Mouse (Mus musculus) kidney, adult 2 months (tissue): ENCODE data around the gene Sf3b3. TPM values are rescaled to one million over a fixed set of nuclear protein-coding genes. Genes with fewer than 3 reads are reported as not detected.

ENCODE experiments used
- DNase-seq: peaks from one replicate; pipeline ENCODE4 v3.0.0; 2021
- H3K27ac ChIP-seq: fragments of 200-500 bp; 2 replicates; pipeline ENCODE4 v1.5.1; 2012; ENCODE audit warnings: low read depth, low read length, control low read depth, inconsistent platforms; ENCODE audit not compliant: insufficient read depth
- H3K27me3 ChIP-seq: fragments of 200-500 bp; replicated peaks from 2 replicates; pipeline ENCODE4 v1.6.1; 2012; ENCODE audit warnings: mild to moderate bottlenecking, moderate library complexity, low read length, inconsistent platforms; ENCODE audit not compliant: control insufficient read depth, insufficient read depth
- H3K36me3 ChIP-seq: fragments of 200-500 bp; 2 replicates; pipeline ENCODE4 v1.6.1; 2012; ENCODE audit warnings: mild to moderate bottlenecking, moderate library complexity, low read length, inconsistent platforms; ENCODE audit not compliant: control insufficient read depth, insufficient read depth
- H3K4me1 ChIP-seq: fragments of 200-500 bp; 2 replicates; pipeline ENCODE4 v1.6.1; 2011; ENCODE audit warnings: low read length; ENCODE audit not compliant: control insufficient read depth, insufficient read depth
- H3K4me3 ChIP-seq: fragments of 200-500 bp; 2 replicates; pipeline ENCODE4 v1.5.1; 2011; ENCODE audit warnings: mild to moderate bottlenecking, low read depth, low read length, control low read depth; ENCODE audit not compliant: insufficient read depth
- CTCF ChIP-seq: fragments of 200-500 bp; conservative IDR thresholded peaks from 2 replicates; pipeline ENCODE4 v1.5.1; 2011; ENCODE audit warnings: low read depth, mild to moderate bottlenecking, control low read depth, low read length, moderate library complexity, mixed read lengths; ENCODE audit not compliant: insufficient read depth, insufficient read length
- POLR2A ChIP-seq: fragments of 200-500 bp; IDR thresholded peaks from one replicate; pipeline ENCODE4 v1.6.1; 2011; ENCODE audit warnings: low read depth, low read length, control low read depth
- WGBS: fragments of 180-500 bp; shearing (Covaris S2); methylation state at CpG from one replicate; pipeline ENCODE4 v1.1.7; 2018; 5-methylcytosine and 5-hydroxymethylcytosine counted together
- polyA plus RNA-seq: library from polyadenylated mRNA; depleted of rRNA; stranded (reverse); fragments of >200 nt; gene quantifications from 2 replicates; pipeline ENCODE4 v1.2.3, GENCODE M21; 2012; rRNA removed

Gene Sf3b3
- 22.6 and 25.9 TPM in 2 replicates for polyA plus RNA-seq

DNA sequence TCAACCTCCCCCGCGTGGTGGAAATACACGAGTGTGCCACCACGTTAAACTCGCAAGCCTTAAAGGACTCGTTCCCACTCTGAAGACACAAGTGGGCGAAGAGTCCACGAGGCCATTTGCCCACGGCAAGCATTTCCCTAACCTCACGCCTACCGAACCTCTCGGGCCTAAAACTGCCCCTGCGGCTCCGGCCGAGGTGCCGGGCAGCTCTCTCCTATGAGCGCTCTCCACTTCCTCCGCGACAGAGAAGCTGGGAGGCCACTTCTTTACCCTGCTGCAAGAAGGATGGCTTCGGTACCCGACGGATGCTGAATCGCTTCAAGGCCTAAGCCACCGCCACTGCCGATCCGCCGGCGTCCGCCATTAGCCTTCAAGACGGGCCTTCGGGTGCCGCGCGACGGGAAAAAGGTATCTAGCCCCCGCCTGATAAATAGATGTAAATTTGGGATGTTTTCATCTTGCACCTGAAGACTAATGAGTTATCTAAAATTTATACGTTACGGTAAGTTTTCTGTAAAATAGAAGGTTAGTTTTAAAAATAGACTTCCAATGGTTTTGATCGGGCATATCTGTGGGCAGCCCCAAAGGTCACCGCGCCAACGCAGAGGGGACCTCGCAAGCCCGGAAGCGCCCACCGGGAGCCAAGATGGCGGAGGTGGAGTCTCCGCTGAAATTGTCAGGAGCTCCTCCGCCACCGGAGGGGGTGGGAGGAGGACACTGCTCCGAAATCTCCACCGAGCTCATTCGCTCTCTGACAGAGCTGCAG, at the start of gene Sf3b3, which contains the start of gene Cog4:
Sf3b3 (minus strand) TSS at position 383 of the 766 bp plus-strand sequence.
Cog4 (plus strand) TSS at position 196 of the 766 bp plus-strand sequence.
- peak within 1 kb of the TSS; percentile 56 for H3K27ac ChIP-seq
- DNase-seq = peak; percentile 91
- peak; percentile 81 for TF ChIP-seq POLR2A
- TF ChIP-seq CTCF = no peak
- H3K36me3 ChIP-seq = peaks cover 5% of the 10 kb centered on the region
- under 1% methylated on average over 53 of the region's 53 CpGs for WGBS
- peaks cover 8% of the 10 kb centered on the region; the same call in 1 of the 2 replicates for H3K4me1 ChIP-seq
- H3K4me3 ChIP-seq = peak within 1 kb of the TSS; percentile 79
- H3K27me3 ChIP-seq = no peaks in the 10 kb centered on the region

DNA sequence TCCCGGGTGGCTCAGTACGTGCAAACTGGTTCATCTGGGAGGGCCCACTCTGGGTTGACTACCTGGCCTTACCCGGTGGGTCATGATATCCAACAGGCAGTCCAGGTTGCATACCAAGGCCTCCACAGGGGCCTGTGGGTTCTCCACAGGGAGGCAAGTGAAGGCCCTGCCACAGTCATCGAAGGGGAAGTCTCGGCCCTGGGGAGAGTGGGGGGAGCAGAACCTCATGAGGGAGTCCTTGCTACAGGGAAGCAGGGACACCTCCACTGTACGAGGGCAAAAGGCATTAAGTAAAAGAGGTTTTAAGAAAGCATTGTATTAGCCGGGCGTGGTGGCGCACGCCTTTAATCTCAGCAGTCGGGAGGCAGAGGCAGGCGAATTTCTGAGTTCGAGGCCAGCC, 49.2 kb upstream of the Sf3b3 start:
- TF ChIP-seq POLR2A (no peak), CTCF (no peak)
- 95% methylated on average over 13 of the region's 13 CpGs for WGBS

DNA sequence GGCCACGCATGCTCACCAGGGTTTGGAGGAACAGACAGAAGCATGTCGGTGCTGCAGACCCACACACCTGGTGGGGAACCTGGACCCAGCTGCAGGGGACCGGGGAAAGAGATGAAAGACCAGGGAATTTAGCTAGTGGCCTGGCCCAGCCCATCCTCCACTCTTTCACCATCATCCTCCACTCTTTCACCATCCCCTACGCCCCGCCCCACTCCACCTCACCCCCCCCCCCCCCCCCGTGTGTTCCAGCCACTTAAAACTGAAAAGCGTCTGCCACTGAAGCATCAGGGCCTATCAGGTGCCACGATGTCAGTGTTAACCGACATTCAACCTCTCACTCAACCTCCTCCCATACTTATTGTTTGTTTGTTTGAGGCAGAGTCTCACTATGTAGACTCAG, 48.7 kb upstream of the Sf3b3 start:
- Histone ChIP-seq H3K4me1 (no peaks in the 10 kb centered on the region), H3K36me3 (no peaks in the 10 kb centered on the region; the same call in 1 of the 2 replicates), H3K4me3 (no peak overlapping the region), H3K27ac (no peak overlapping the region), H3K27me3 (no peaks in the 10 kb centered on the region)
- WGBS = 89% methylated on average over 8 of the region's 9 CpGs
- TF ChIP-seq POLR2A (no peak), CTCF (no peak)
- DNase-seq = no peak

More for the DNA sequence above, 49.2 kb upstream of the Sf3b3 start:
- no peaks in the 10 kb centered on the region; the same call in 1 of the 2 replicates for H3K4me1 ChIP-seq
- no peak overlapping the region for H3K27ac ChIP-seq
- H3K4me3 ChIP-seq = no peak overlapping the region
- DNase-seq = no peak
- no peaks in the 10 kb centered on the region for H3K27me3 ChIP-seq
- no peaks in the 10 kb centered on the region; the same call in 1 of the 2 replicates for H3K36me3 ChIP-seq

DNA sequence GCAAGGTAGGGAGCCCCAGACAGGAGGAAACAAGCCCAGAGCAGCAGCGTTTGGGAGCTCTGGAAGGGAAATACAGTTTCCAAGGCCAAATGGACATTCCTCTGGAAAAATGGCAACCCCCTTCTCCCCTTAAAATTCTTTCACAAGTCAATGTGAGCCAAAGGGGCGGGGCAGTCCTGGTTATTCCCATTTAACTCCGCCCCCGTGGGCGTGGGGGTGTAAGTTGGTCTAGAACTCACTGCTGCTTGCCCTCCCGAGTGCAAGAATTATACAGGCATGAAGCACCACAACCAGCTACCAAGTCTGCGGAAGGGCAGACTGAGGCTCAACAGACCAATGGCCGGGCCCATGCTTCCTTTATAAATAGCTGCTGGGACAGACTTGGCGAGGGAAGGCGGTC, 48.3 kb upstream of the Sf3b3 start:
- Histone ChIP-seq H3K27ac (no peak overlapping the region), H3K27me3 (no peaks in the 10 kb centered on the region), H3K4me1 (no peaks in the 10 kb centered on the region), H3K4me3 (no peak overlapping the region), H3K36me3 (no peaks in the 10 kb centered on the region; the same call in 1 of the 2 replicates)
- TF ChIP-seq POLR2A (no peak), CTCF (no peak)
- no peak for DNase-seq
- WGBS = 79% methylated on average over 10 of the region's 10 CpGs

DNA sequence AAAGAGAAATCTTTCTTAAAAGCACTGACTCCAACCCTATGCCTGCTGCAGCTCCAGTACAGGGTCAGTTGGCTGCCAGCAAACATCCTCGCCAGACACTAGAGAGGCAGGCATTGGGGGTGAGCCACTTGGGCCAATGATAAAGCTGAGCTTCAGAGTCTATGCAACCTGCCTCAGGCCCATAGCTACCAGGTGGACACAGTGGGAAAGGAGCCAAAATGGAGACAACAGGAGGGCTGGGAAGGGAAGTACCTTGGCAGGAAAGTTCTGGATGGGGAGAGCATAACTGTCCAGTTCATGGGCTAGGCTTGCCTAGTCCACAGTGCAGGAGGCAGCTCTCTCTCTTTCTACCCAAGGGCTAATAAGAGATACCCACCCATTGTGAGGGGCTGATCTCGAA, 46.3 kb upstream of the Sf3b3 start:
- Histone ChIP-seq H3K36me3 (peaks cover 1% of the 10 kb centered on the region), H3K4me3 (no peak overlapping the region), H3K27ac (no peak overlapping the region), H3K4me1 (no peaks in the 10 kb centered on the region), H3K27me3 (no peaks in the 10 kb centered on the region)
- WGBS = 95% methylated on average over 2 of the region's 2 CpGs
- no peak for DNase-seq
- TF ChIP-seq POLR2A (no peak), CTCF (no peak)

DNA sequence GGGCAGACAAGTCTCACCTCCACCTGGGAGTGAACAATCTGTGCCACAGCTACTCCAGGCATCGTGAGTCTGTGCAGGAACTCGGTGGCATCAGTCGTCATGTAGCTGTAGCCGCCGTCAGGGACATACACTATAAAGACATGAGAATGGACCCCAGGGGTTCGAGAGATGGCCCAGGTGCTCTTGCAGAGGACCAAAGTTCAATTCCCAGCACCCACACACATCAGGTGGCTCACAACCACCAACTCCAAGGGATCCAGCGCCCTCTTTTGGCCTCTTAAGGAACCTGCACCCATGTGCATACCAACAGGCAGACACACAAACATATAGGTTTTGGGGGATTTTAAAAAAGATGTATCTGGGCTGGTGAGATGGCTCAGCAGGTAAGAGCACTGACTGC, 45.5 kb upstream of the Sf3b3 start:
- H3K27me3 ChIP-seq = no peaks in the 10 kb centered on the region
- H3K27ac ChIP-seq = no peak overlapping the region
- H3K4me3 ChIP-seq = no peak overlapping the region
- peaks cover 1% of the 10 kb centered on the region for H3K36me3 ChIP-seq
- 90% methylated on average over 7 of the region's 7 CpGs for WGBS
- no peak for DNase-seq
- TF ChIP-seq CTCF (0 out of 2 replicates have a peak, but pooled peaks have one; percentile 5), POLR2A (no peak)
- H3K4me1 ChIP-seq = no peaks in the 10 kb centered on the region

DNA sequence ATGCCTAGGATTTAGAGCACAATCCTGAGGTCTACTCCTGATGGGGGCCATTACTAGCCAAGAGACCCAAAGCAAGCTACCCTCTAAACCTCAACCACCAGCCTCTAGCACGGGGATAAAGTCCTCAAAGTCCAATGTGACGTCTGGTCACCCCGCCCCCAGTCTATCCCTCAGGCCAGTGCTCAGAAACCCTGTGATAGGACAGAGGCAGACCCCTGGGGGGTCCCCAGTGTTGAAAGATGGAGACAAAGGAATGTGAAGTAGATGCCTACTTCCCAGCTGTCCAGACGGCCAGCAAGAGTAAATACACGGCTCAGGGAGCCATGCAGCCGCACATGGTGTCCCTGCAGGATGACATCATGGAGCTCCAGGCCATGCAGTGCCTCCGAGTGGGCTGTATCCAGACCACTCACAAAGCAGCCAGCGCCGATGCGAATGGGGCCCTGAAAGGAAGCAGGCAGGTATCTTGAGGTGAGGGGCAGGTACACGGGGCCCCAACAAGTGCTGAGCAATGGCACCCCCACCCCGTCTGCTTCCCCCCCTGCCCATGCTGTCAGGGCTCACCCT, 43.4 kb upstream of the Sf3b3 start:
- no peak overlapping the region for H3K4me3 ChIP-seq
- 85% methylated on average over 12 of the region's 12 CpGs for WGBS
- no peak for DNase-seq
- H3K27ac ChIP-seq = no peak overlapping the region
- H3K36me3 ChIP-seq = peaks cover 1% of the 10 kb centered on the region
- TF ChIP-seq POLR2A (no peak), CTCF (no peak)
- no peaks in the 10 kb centered on the region for H3K27me3 ChIP-seq
- no peaks in the 10 kb centered on the region for H3K4me1 ChIP-seq
